Mouse (Mus musculus) heart, embryonic 16.5 days (tissue): ENCODE data around the gene Sec61a1. TPM values are rescaled to one million over a fixed set of nuclear protein-coding genes. Genes with fewer than 3 reads are reported as not detected.

Experiments
- ATAC-seq: fragments of 200-750 bp; cut with Nextera tagmentation; replicated peaks from 2 replicates; pipeline ENCODE4 v1.8.0; 2017; ENCODE audit warnings: moderate number of reproducible peaks; ENCODE audit not compliant: insufficient read depth, low FRiP score; ENCODE audit errors: extremely low read depth
- H3K27ac ChIP-seq: fragments of 300-500 bp; sonication (generic); 2 replicates; pipeline ENCODE4 v1.5.1; 2014; ENCODE audit warnings: mild to moderate bottlenecking, low read length, control low read depth, moderate library complexity
- H3K27me3 ChIP-seq: fragments of 300-500 bp; sonication (generic); 2 replicates; pipeline ENCODE4 v1.6.1; 2014; ENCODE audit warnings: low read length, mixed read lengths; ENCODE audit not compliant: control insufficient read depth, insufficient read depth
- H3K36me3 ChIP-seq: fragments of 300-500 bp; sonication (generic); 2 replicates; pipeline ENCODE4 v1.6.1; 2014; ENCODE audit not compliant: control insufficient read depth, insufficient read depth
- H3K4me1 ChIP-seq: fragments of 300-500 bp; sonication (generic); 2 replicates; pipeline ENCODE4 v1.6.1; 2014; ENCODE audit warnings: low read length, mixed read lengths; ENCODE audit not compliant: control insufficient read depth, insufficient read depth
- H3K4me2 ChIP-seq: fragments of 300-500 bp; sonication (generic); 2 replicates; pipeline ENCODE4 v1.6.1; 2014; ENCODE audit warnings: low read depth, mild to moderate bottlenecking, control low read depth, low read length
- H3K4me3 ChIP-seq: fragments of 300-500 bp; sonication (generic); 2 replicates; pipeline ENCODE4 v1.5.1; 2014; ENCODE audit warnings: mild to moderate bottlenecking, control low read depth, low read length
- H3K9ac ChIP-seq: fragments of 300-500 bp; sonication (generic); 2 replicates; pipeline ENCODE4 v1.6.1; 2014; ENCODE audit warnings: low read length, control low read depth
- H3K9me3 ChIP-seq: fragments of 300-500 bp; sonication (generic); replicated peaks from 2 replicates; pipeline ENCODE4 v1.6.1; 2016; ENCODE audit warnings: low read length; ENCODE audit not compliant: control insufficient read depth
- WGBS: fragments of 180-500 bp; shearing (Covaris S2); extraction: QIAGEN DNeasy Blood & Tissue Kit; methylation state at CpG from one replicate; pipeline ENCODE4 v1.1.7; 2014; 5-methylcytosine and 5-hydroxymethylcytosine counted together
- polyA plus RNA-seq: library from polyadenylated mRNA; unstranded; fragments of >200 nt; fragmentation: Nextera tagmentation; extraction: Ambion mirVana; gene quantifications from 2 replicates; pipeline ENCODE4 v1.2.1, GENCODE M21; 2015

Sec61a1 gene
- polyA plus RNA-seq, 1 experiment from 2014 or later, result 171 TPM

GRCm38 (mm10) chr6:88500405-88500767, 18.3 kb downstream of the Sec61a1 start:
- H3K9me3 ChIP-seq, result no peaks in the 10 kb centered on the region
- 9% methylated on average over 3 of the region's 3 CpGs for WGBS
- H3K4me3 ChIP-seq, result peak overlapping the region; percentile 58
- peak overlapping the region; percentile 93 for H3K4me2 ChIP-seq
- H3K36me3 ChIP-seq, result peaks cover 31% of the 10 kb centered on the region
- ATAC-seq, result no peak
- H3K27me3 ChIP-seq, result no peaks in the 10 kb centered on the region
- peak overlapping the region; percentile 72 for H3K9ac ChIP-seq
- H3K27ac ChIP-seq, result no peak overlapping the region
- peaks cover 5% of the 10 kb centered on the region for H3K4me1 ChIP-seq

- ATAC-seq, result 0 out of 2 replicates have a peak, but pooled peaks have one; percentile 21
- peaks cover 26% of the 10 kb centered on the region for H3K36me3 ChIP-seq
- WGBS, result 4% methylated on average over 68 of the region's 76 CpGs
- no peaks in the 10 kb centered on the region for H3K9me3 ChIP-seq
- H3K9ac ChIP-seq, result peak overlapping the region; percentile 72
- H3K27ac ChIP-seq, result no peak overlapping the region
- peak overlapping the region; percentile 93 for H3K4me2 ChIP-seq
- peak overlapping the region; percentile 58 for H3K4me3 ChIP-seq
- H3K4me1 ChIP-seq, result peaks cover 5% of the 10 kb centered on the region
- H3K27me3 ChIP-seq, result no peaks in the 10 kb centered on the region
Measured at GRCm38 (mm10) chr6:88499481-88500404, 19.0 kb downstream of the Sec61a1 start.

- H3K4me1 ChIP-seq, result no peaks in the 10 kb centered on the region
- H3K4me2 ChIP-seq, result no peak overlapping the region
- no peak overlapping the region for H3K9ac ChIP-seq
- ATAC-seq, result no peak
- 86% methylated on average over 6 of the region's 6 CpGs for WGBS
- no peaks in the 10 kb centered on the region for H3K27me3 ChIP-seq
- no peak overlapping the region for H3K27ac ChIP-seq
- no peaks in the 10 kb centered on the region for H3K9me3 ChIP-seq
- peaks cover 25% of the 10 kb centered on the region for H3K36me3 ChIP-seq
- H3K4me3 ChIP-seq, result no peak overlapping the region
Measured at GRCm38 (mm10) chr6:88493712-88494111, 25.0 kb downstream of the Sec61a1 start.

GRCm38 (mm10) chr6:88490629-88491354, 27.9 kb downstream of the Sec61a1 start:
- no peak overlapping the region for H3K4me2 ChIP-seq
- H3K27ac ChIP-seq, result no peak overlapping the region
- no peaks in the 10 kb centered on the region for H3K9me3 ChIP-seq
- no peak overlapping the region for H3K4me3 ChIP-seq
- H3K9ac ChIP-seq, result no peak overlapping the region
- no peaks in the 10 kb centered on the region for H3K4me1 ChIP-seq
- ATAC-seq, result no peak
- H3K36me3 ChIP-seq, result peaks cover 18% of the 10 kb centered on the region
- H3K27me3 ChIP-seq, result no peaks in the 10 kb centered on the region
- 89% methylated on average over 12 of the region's 12 CpGs for WGBS

- 82% methylated on average over 6 of the region's 6 CpGs for WGBS
- H3K4me2 ChIP-seq, result no peak overlapping the region
- H3K27ac ChIP-seq, result no peak overlapping the region
- H3K9ac ChIP-seq, result no peak overlapping the region
- H3K27me3 ChIP-seq, result no peaks in the 10 kb centered on the region
- H3K4me1 ChIP-seq, result no peaks in the 10 kb centered on the region
- peaks cover 21% of the 10 kb centered on the region for H3K36me3 ChIP-seq
- no peak for ATAC-seq
- no peaks in the 10 kb centered on the region for H3K9me3 ChIP-seq
- H3K4me3 ChIP-seq, result no peak overlapping the region
Measured at GRCm38 (mm10) chr6:88489834-88490233, 28.9 kb downstream of the Sec61a1 start.

GRCm38 (mm10) chr6:88489026-88489425, 29.7 kb downstream of the Sec61a1 start:
- 88% methylated on average over 7 of the region's 7 CpGs for WGBS
- no peak overlapping the region for H3K9ac ChIP-seq
- H3K27me3 ChIP-seq, result no peaks in the 10 kb centered on the region
- no peak for ATAC-seq
- H3K4me1 ChIP-seq, result no peaks in the 10 kb centered on the region; the same call in 1 of the 2 replicates
- H3K9me3 ChIP-seq, result no peaks in the 10 kb centered on the region
- H3K4me3 ChIP-seq, result no peak overlapping the region
- H3K36me3 ChIP-seq, result peaks cover 26% of the 10 kb centered on the region
- no peak overlapping the region for H3K4me2 ChIP-seq
- H3K27ac ChIP-seq, result no peak overlapping the region

GRCm38 (mm10) chr6:88486893-88487292, 31.8 kb downstream of the Sec61a1 start:
- Histone ChIP-seq H3K27ac (no peak overlapping the region), H3K9ac (no peak overlapping the region), H3K4me2 (no peak overlapping the region), H3K4me3 (no peak overlapping the region), H3K36me3 (peaks cover 22% of the 10 kb centered on the region), H3K27me3 (no peaks in the 10 kb centered on the region), H3K4me1 (peaks cover 12% of the 10 kb centered on the region), H3K9me3 (no peaks in the 10 kb centered on the region)
- WGBS, result 76% methylated on average over 8 of the region's 8 CpGs
- 0 out of 2 replicates have a peak, but pooled peaks have one; percentile 32 for ATAC-seq

GRCm38 (mm10) chr6:88485378-88485777, 33.3 kb downstream of the Sec61a1 start:
- no peak for ATAC-seq
- no peak overlapping the region for H3K27ac ChIP-seq
- no peak overlapping the region for H3K9ac ChIP-seq
- no peaks in the 10 kb centered on the region for H3K27me3 ChIP-seq
- peaks cover 13% of the 10 kb centered on the region for H3K4me1 ChIP-seq
- no peak overlapping the region for H3K4me2 ChIP-seq
- 88% methylated on average over 6 of the region's 6 CpGs for WGBS
- no peaks in the 10 kb centered on the region for H3K9me3 ChIP-seq
- peaks cover 17% of the 10 kb centered on the region for H3K36me3 ChIP-seq
- no peak overlapping the region for H3K4me3 ChIP-seq

GRCm38 (mm10) chr6:88483913-88484312, 34.8 kb downstream of the Sec61a1 start:
- H3K36me3 ChIP-seq, result peaks cover 26% of the 10 kb centered on the region
- H3K9ac ChIP-seq, result no peak overlapping the region
- H3K4me1 ChIP-seq, result peaks cover 16% of the 10 kb centered on the region
- H3K27ac ChIP-seq, result no peak overlapping the region
- H3K27me3 ChIP-seq, result no peaks in the 10 kb centered on the region
- ATAC-seq, result no peak
- H3K9me3 ChIP-seq, result no peaks in the 10 kb centered on the region
- no peak overlapping the region for H3K4me2 ChIP-seq
- H3K4me3 ChIP-seq, result no peak overlapping the region
